In genomic region chr13:94175379-94176050, GRCm38 (mm10) we compare ENCODE assay signal across 7 mouse cellular contexts.
DNase-seq lines count a peak whose midpoint lies in the region; ATAC-seq lines count a peak whose summit lies in the region.

No protein-coding gene starts in this region.

- peaks cover 6% of the 10 kb centered on the region; the same call in 1 of the 2 replicates for H3K4me1 ChIP-seq in neural tube, embryonic 11.5 days (ENCODE audit: control insufficient read depth, insufficient read depth, low read length)
- H3K4me1 ChIP-seq in erythroblast, embryonic 14.5 days (ENCODE audit: control insufficient read depth) = peaks cover 44% of the 10 kb centered on the region
- peaks cover 62% of the 10 kb centered on the region for H3K4me1 ChIP-seq in liver, embryonic 13.5 days (replicated peaks)

- no peaks in the 10 kb centered on the region for H3K36me3 ChIP-seq in neural tube, embryonic 11.5 days (ENCODE audit: control insufficient read depth, insufficient read depth, low read length)
- H3K36me3 ChIP-seq in erythroblast, embryonic 14.5 days (ENCODE audit: control insufficient read depth) = no peaks in the 10 kb centered on the region
- H3K36me3 ChIP-seq in liver, embryonic 13.5 days = no peaks in the 10 kb centered on the region

- H3K4me3 ChIP-seq in neural tube, embryonic 11.5 days (ENCODE audit: low read depth, low read length) = no peak overlapping the region
- peak overlapping the region; percentile 64 for H3K4me3 ChIP-seq in erythroblast, embryonic 14.5 days (replicated peaks)
- peak overlapping the region; percentile 63 for H3K4me3 ChIP-seq in liver, embryonic 13.5 days (replicated peaks)

- ATAC-seq in neural tube, embryonic 11.5 days (ENCODE audit: insufficient read depth, low FRiP score, low TSS enrichment) = no peak
- peak; percentile 68 for ATAC-seq in liver, embryonic 13.5 days (ENCODE audit: low read depth)
- no peak for ATAC-seq in frontal cortex, adult (ENCODE audit: low TSS enrichment)

- H3K4me2 ChIP-seq in neural tube, embryonic 11.5 days (ENCODE audit: low read depth) = peak overlapping the region; percentile 9; the same call in 1 of the 2 replicates
- H3K4me2 ChIP-seq in liver, embryonic 13.5 days = peak overlapping the region; percentile 89

- 0 out of 2 replicates have a peak, but pooled peaks cover 2% of the 10 kb centered on the region for H3K27me3 ChIP-seq in neural tube, embryonic 11.5 days (ENCODE audit: control insufficient read depth, insufficient read depth, low read length)
- H3K27me3 ChIP-seq in erythroblast, embryonic 14.5 days (ENCODE audit: control insufficient read depth) = peaks cover 25% of the 10 kb centered on the region
- peaks cover 6% of the 10 kb centered on the region; the same call in 1 of the 2 replicates for H3K27me3 ChIP-seq in liver, embryonic 13.5 days

- 53% methylated on average over 6 of the region's 6 CpGs for WGBS in neural tube, embryonic 11.5 days
- 22% methylated on average over 6 of the region's 6 CpGs for WGBS in liver, embryonic 13.5 days (ENCODE audit: insufficient replicate concordance)

- no peak overlapping the region for H3K9ac ChIP-seq in neural tube, embryonic 11.5 days (ENCODE audit: low read length)
- H3K9ac ChIP-seq in liver, embryonic 13.5 days = peak overlapping the region; percentile 69

- DNase-seq in neural tube, embryonic 11.5 days (ENCODE audit: low spot score) = no peak
- DNase-seq in neural tube, embryonic 10.5 days (ENCODE audit: extremely low spot score, low spot score) = no peak
- DNase-seq in liver, embryonic 13.5 days = no peak
- peak; percentile 44 for DNase-seq in thymus, postnatal 25 days
- DNase-seq in urinary bladder, adult 2 months (ENCODE audit: low spot score) = no peak

- H3K27ac ChIP-seq in neural tube, embryonic 11.5 days (ENCODE audit: low read depth, low read length) = no peak overlapping the region
- H3K27ac ChIP-seq in liver, embryonic 13.5 days = peak overlapping the region; percentile 47

- no peaks in the 10 kb centered on the region for H3K9me3 ChIP-seq in neural tube, embryonic 11.5 days (ENCODE audit: control insufficient read depth, low read length)
- H3K9me3 ChIP-seq in erythroblast, embryonic 14.5 days (ENCODE audit: control insufficient read depth, low read length) = no peaks in the 10 kb centered on the region
- H3K9me3 ChIP-seq in liver, embryonic 13.5 days (replicated peaks) = no peaks in the 10 kb centered on the region
